Mouse (Mus musculus) intestine, embryonic 16.5 days (tissue): ENCODE results near the gene Ncoa3. TPM values are rescaled to one million over a fixed set of nuclear protein-coding genes. Genes with fewer than 3 reads are reported as not detected.

Experiments
- ATAC-seq: fragments of 200-750 bp; cut with Nextera tagmentation; 2 replicates; pipeline ENCODE4 v1.8.0; 2017; ENCODE audit warnings: moderate TSS enrichment, moderate library complexity
- H3K27ac ChIP-seq: fragments of 300-500 bp; sonication (generic); 2 replicates; pipeline ENCODE4 v1.5.1; 2014; ENCODE audit warnings: mild to moderate bottlenecking, low read length
- H3K27me3 ChIP-seq: fragments of 300-500 bp; sonication (generic); replicated peaks from 2 replicates; pipeline ENCODE4 v1.6.1; 2014; ENCODE audit warnings: low read length, control low read depth, mixed read lengths; ENCODE audit not compliant: control insufficient read depth, insufficient read depth
- H3K36me3 ChIP-seq: fragments of 300-500 bp; sonication (generic); 2 replicates; pipeline ENCODE4 v1.6.1; 2014; ENCODE audit warnings: low read length, control low read depth; ENCODE audit not compliant: control insufficient read depth, insufficient read depth
- H3K4me1 ChIP-seq: fragments of 300-500 bp; sonication (generic); 2 replicates; pipeline ENCODE4 v1.6.1; 2014; ENCODE audit warnings: low read length, control low read depth, mixed read lengths; ENCODE audit not compliant: control insufficient read depth, insufficient read depth
- H3K4me2 ChIP-seq: fragments of 300-500 bp; sonication (generic); 2 replicates; pipeline ENCODE4 v1.6.1; 2014; ENCODE audit warnings: low read depth, low read length, control low read depth
- H3K4me3 ChIP-seq: fragments of 300-500 bp; sonication (generic); 2 replicates; pipeline ENCODE4 v1.5.1; 2014; ENCODE audit warnings: mild to moderate bottlenecking, low read length
- H3K9ac ChIP-seq: fragments of 300-500 bp; sonication (generic); 2 replicates; pipeline ENCODE4 v1.6.1; 2014; ENCODE audit warnings: low read depth, low read length
- H3K9me3 ChIP-seq: fragments of 300-500 bp; sonication (generic); 2 replicates; pipeline ENCODE4 v1.6.1; 2016; ENCODE audit warnings: low read length, control low read depth; ENCODE audit not compliant: control insufficient read depth
- WGBS: fragments of 180-500 bp; shearing (Covaris S2); extraction: QIAGEN DNeasy Blood & Tissue Kit; methylation state at CpG from one replicate; pipeline ENCODE4 v1.1.7; 2014; 5-methylcytosine and 5-hydroxymethylcytosine counted together
- polyA plus RNA-seq: library from polyadenylated mRNA; unstranded; fragments of >200 nt; fragmentation: Nextera tagmentation; extraction: Ambion mirVana; gene quantifications from 2 replicates; pipeline ENCODE4 v1.2.1, GENCODE M21; 2015

Ncoa3 gene
- polyA plus RNA-seq, 1 experiment from 2014 or later = 8.7 TPM

GRCm38 (mm10) chr2:166022327-166022726 is 29.9 kb downstream of the Ncoa3 start:
- WGBS = 41% methylated on average over 8 of the region's 8 CpGs
- H3K27me3 ChIP-seq = no peaks in the 10 kb centered on the region
- H3K9ac ChIP-seq = no peak overlapping the region
- no peak overlapping the region for H3K4me2 ChIP-seq
- H3K4me3 ChIP-seq = no peak overlapping the region
- peaks cover 33% of the 10 kb centered on the region for H3K4me1 ChIP-seq
- H3K36me3 ChIP-seq = no peaks in the 10 kb centered on the region
- ATAC-seq = no peak
- no peaks in the 10 kb centered on the region for H3K9me3 ChIP-seq
- H3K27ac ChIP-seq = no peak overlapping the region

DNA sequence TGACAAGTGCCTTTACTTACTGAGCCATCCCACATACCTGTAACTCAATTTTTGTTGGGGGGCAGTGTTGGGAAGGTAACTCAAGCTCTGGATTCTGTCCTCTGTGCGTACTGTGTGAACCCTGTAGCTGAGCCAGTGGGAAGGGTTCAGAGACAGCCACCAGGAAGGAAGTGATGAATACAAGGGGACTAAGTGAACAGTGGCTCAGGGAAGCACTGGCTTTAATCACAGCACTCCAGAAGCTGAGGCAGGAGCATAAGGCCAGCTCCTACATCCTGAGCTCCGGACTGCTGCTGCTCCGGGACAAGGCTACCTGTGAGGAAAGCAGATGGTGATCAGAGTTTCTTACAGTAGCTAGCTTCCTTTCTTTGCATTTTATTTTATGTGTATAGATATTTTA is 31.6 kb downstream of the Ncoa3 start:
- H3K9me3 ChIP-seq = no peaks in the 10 kb centered on the region
- no peaks in the 10 kb centered on the region for H3K36me3 ChIP-seq
- no peak overlapping the region for H3K27ac ChIP-seq
- H3K4me3 ChIP-seq = no peak overlapping the region
- 75% methylated on average over 3 of the region's 3 CpGs for WGBS
- no peak overlapping the region for H3K4me2 ChIP-seq
- no peaks in the 10 kb centered on the region for H3K27me3 ChIP-seq
- peaks cover 36% of the 10 kb centered on the region for H3K4me1 ChIP-seq
- ATAC-seq = no peak
- H3K9ac ChIP-seq = no peak overlapping the region

DNA sequence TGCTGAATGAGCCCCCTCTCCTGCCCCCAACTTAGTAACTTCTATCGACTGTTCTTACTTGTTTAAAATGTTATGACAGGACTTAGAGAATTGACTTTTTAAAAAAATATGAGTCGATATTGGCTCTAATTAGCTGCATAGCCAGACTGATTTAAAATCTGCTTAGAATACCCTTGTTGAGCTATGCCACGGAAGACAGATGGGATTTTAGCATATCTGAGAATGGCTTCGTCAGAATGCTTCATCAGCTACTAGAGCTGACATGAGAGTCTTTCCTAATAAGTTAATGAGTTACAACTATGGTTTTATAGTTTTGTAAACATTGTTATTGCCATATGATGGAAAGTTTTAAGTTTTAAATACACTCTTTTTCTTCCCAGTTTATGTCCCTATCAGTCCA is 32.2 kb downstream of the Ncoa3 start:
- no peak overlapping the region for H3K4me2 ChIP-seq
- H3K9me3 ChIP-seq = no peaks in the 10 kb centered on the region
- no peak overlapping the region for H3K4me3 ChIP-seq
- peaks cover 39% of the 10 kb centered on the region for H3K4me1 ChIP-seq
- H3K27ac ChIP-seq = no peak overlapping the region
- no peak overlapping the region for H3K9ac ChIP-seq
- 63% methylated on average over 4 of the region's 4 CpGs for WGBS
- no peaks in the 10 kb centered on the region for H3K27me3 ChIP-seq
- H3K36me3 ChIP-seq = no peaks in the 10 kb centered on the region
- ATAC-seq = no peak

DNA sequence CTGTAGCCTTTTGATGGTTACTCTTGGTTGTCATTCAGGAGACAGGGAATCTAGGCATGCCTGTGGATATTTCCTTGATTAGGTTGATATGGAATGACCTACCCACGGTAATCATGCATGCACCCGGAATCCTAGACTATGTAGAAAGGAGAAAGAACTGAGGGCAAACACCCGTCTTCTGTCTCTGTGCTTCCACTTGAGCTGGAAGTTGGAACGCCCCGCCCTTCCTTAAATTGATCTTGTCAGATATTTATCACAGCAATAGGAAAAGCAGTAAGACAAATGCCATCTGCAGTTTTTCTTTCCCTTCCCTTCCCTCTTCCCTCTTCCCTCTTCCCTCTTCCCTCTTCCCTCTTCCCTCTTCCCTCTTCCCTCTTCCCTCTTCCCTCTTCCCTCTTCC is 33.5 kb downstream of the Ncoa3 start:
- H3K4me3 ChIP-seq = no peak overlapping the region
- no peak overlapping the region for H3K9ac ChIP-seq
- no peaks in the 10 kb centered on the region for H3K36me3 ChIP-seq
- H3K27ac ChIP-seq = no peak overlapping the region
- peaks cover 41% of the 10 kb centered on the region for H3K4me1 ChIP-seq
- WGBS = 56% methylated on average over 5 of the region's 5 CpGs
- no peaks in the 10 kb centered on the region for H3K9me3 ChIP-seq
- no peak for ATAC-seq
- no peaks in the 10 kb centered on the region for H3K27me3 ChIP-seq
- no peak overlapping the region for H3K4me2 ChIP-seq

- 87% methylated on average over 3 of the region's 3 CpGs for WGBS
- Histone ChIP-seq H3K27me3 (no peaks in the 10 kb centered on the region), H3K27ac (no peak overlapping the region), H3K9me3 (no peaks in the 10 kb centered on the region), H3K4me2 (no peak overlapping the region), H3K4me3 (no peak overlapping the region), H3K9ac (no peak overlapping the region), H3K4me1 (peaks cover 35% of the 10 kb centered on the region), H3K36me3 (no peaks in the 10 kb centered on the region)
- no peak for ATAC-seq
These were observed 35.4 kb downstream of the Ncoa3 start for GRCm38 (mm10) chr2:166027834-166028233.

GRCm38 (mm10) chr2:166029232-166029631 is 36.8 kb downstream of the Ncoa3 start:
- ATAC-seq = no peak
- Histone ChIP-seq H3K9ac (no peak overlapping the region), H3K4me2 (no peak overlapping the region), H3K4me3 (no peak overlapping the region), H3K4me1 (peaks cover 32% of the 10 kb centered on the region), H3K27ac (peak overlapping the region; percentile 28; the same call in 1 of the 2 replicates), H3K36me3 (no peaks in the 10 kb centered on the region), H3K27me3 (no peaks in the 10 kb centered on the region), H3K9me3 (no peaks in the 10 kb centered on the region)
- WGBS = 41% methylated on average over 4 of the region's 4 CpGs

GRCm38 (mm10) chr2:166030256-166030995 is 38.0 kb downstream of the Ncoa3 start:
- no peaks in the 10 kb centered on the region for H3K27me3 ChIP-seq
- no peaks in the 10 kb centered on the region for H3K36me3 ChIP-seq
- 3% methylated on average over 13 of the region's 13 CpGs for WGBS
- ATAC-seq = peak; percentile 20; the same call in 1 of the 2 replicates
- peak overlapping the region; percentile 97 for H3K27ac ChIP-seq
- H3K9ac ChIP-seq = peak overlapping the region; percentile 67
- peaks cover 31% of the 10 kb centered on the region for H3K4me1 ChIP-seq
- H3K4me3 ChIP-seq = peak overlapping the region; percentile 35
- H3K4me2 ChIP-seq = peak overlapping the region; percentile 75
- no peaks in the 10 kb centered on the region for H3K9me3 ChIP-seq

- Histone ChIP-seq H3K27me3 (no peaks in the 10 kb centered on the region), H3K9me3 (no peaks in the 10 kb centered on the region), H3K27ac (peak overlapping the region; percentile 97), H3K4me1 (peaks cover 29% of the 10 kb centered on the region), H3K36me3 (no peaks in the 10 kb centered on the region), H3K4me2 (peak overlapping the region; percentile 75), H3K9ac (peak overlapping the region; percentile 51), H3K4me3 (peak overlapping the region; percentile 27)
- peak; percentile 97 for ATAC-seq
- 10% methylated on average over 7 of the region's 7 CpGs for WGBS
These were observed 38.9 kb downstream of the Ncoa3 start for GRCm38 (mm10) chr2:166031120-166031929.

- H3K9ac ChIP-seq = no peak overlapping the region
- no peaks in the 10 kb centered on the region for H3K9me3 ChIP-seq
- no peak overlapping the region for H3K4me3 ChIP-seq
- 89% methylated on average over 5 of the region's 5 CpGs for WGBS
- H3K27ac ChIP-seq = no peak overlapping the region; the same call in 1 of the 2 replicates
- no peaks in the 10 kb centered on the region for H3K27me3 ChIP-seq
- peaks cover 28% of the 10 kb centered on the region for H3K4me1 ChIP-seq
- no peak overlapping the region for H3K4me2 ChIP-seq
- ATAC-seq = no peak
- no peaks in the 10 kb centered on the region for H3K36me3 ChIP-seq
These were observed 40.2 kb downstream of the Ncoa3 start for GRCm38 (mm10) chr2:166032628-166033027.
